Mouse (Mus musculus) megakaryocyte, adult 5-6 weeks (primary cell): ENCODE measurements around the gene Proz. TPM values are rescaled to one million over a fixed set of nuclear protein-coding genes. Genes with fewer than 3 reads are reported as not detected.
A peak's percentile ranks its signal among the peaks of the same experiment; 100 is the strongest.

Experiments
- ATAC-seq: 2 replicates; pipeline ENCODE4 v1.8.0; 2016; ENCODE audit warnings: mild to moderate bottlenecking, inconsistent platforms; ENCODE audit not compliant: poor library complexity, severe bottlenecking
- total RNA-seq, 2 experiments: library from RNA; stranded (forward) in 1 of 2; stranded (reverse) in 1 of 2; fragments of 153-499, 151-499 nt in 1 of 2; fragments of 221-1000, 200-1000 nt in 1 of 2; gene quantifications; 2 replicates each; pipeline versions ENCODE4 v1.2.3 to v1.2.4; 2015 to 2017

Proz gene
- total RNA-seq (2015): 0.07 and 0.20 TPM in 2 replicates
- total RNA-seq (2017): 0.33 TPM in 1 of 2 replicates, not detected in the other

GRCm38 (mm10) chr8:13060441-13061150 is at the start of gene Proz:
Gene Proz, plus strand, starts transcription at chr8:13060914.
- ATAC-seq: no peak

- no peak for ATAC-seq
Measured at GRCm38 (mm10) chr8:13019560-13019959, 41.2 kb upstream of the Proz start.

- peak; percentile 85 for ATAC-seq
Measured at GRCm38 (mm10) chr8:13021830-13022229, 38.9 kb upstream of the Proz start.

GRCm38 (mm10) chr8:13025487-13026224 is 35.1 kb upstream of the Proz start, which contains the start of gene F7:
Gene F7, plus strand, starts transcription at chr8:13026034.
- ATAC-seq: no peak

- peak; percentile 58 for ATAC-seq
Measured at GRCm38 (mm10) chr8:13027615-13028014, 33.1 kb upstream of the Proz start.

GRCm38 (mm10) chr8:13028482-13028881 is 32.2 kb upstream of the Proz start:
- ATAC-seq: peak; percentile 81

- ATAC-seq: peak; percentile 58
Measured at GRCm38 (mm10) chr8:13036346-13036812, 24.3 kb upstream of the Proz start.

GRCm38 (mm10) chr8:13037015-13037414 is 23.7 kb upstream of the Proz start, which contains the start of gene F10:
Gene F10, plus strand, starts transcription at chr8:13037308.
- peak; percentile 74 for ATAC-seq

GRCm38 (mm10) chr8:13037569-13037968 is 23.1 kb upstream of the Proz start:
- no peak for ATAC-seq

- peak; percentile 68 for ATAC-seq
Measured at GRCm38 (mm10) chr8:13039054-13039453, 21.7 kb upstream of the Proz start.

GRCm38 (mm10) chr8:13041459-13041858 is 19.3 kb upstream of the Proz start:
- no peak for ATAC-seq

- no peak for ATAC-seq
Measured at GRCm38 (mm10) chr8:13047652-13048051, 13.1 kb upstream of the Proz start.

GRCm38 (mm10) chr8:13050550-13050949 is 10.2 kb upstream of the Proz start:
- ATAC-seq: no peak

- ATAC-seq: no peak
Measured at GRCm38 (mm10) chr8:13057351-13057750, 3.4 kb upstream of the Proz start.

GRCm38 (mm10) chr8:13063112-13063511 is 2.4 kb downstream of the Proz start:
- ATAC-seq: no peak

- ATAC-seq: no peak
Measured at GRCm38 (mm10) chr8:13073255-13073654, 12.5 kb downstream of the Proz start.

GRCm38 (mm10) chr8:13075044-13075443 is 14.3 kb downstream of the Proz start:
- ATAC-seq: peak; percentile 94

- peak; percentile 22; the same call in 1 of the 2 replicates for ATAC-seq
Measured at GRCm38 (mm10) chr8:13075579-13075978, 14.9 kb downstream of the Proz start.

GRCm38 (mm10) chr8:13077542-13077941 is 16.8 kb downstream of the Proz start:
- ATAC-seq: no peak

- ATAC-seq: peak; percentile 67
Measured at GRCm38 (mm10) chr8:13104691-13105086, 44.0 kb downstream of the Proz start.

- peak; percentile 90 for ATAC-seq
Measured at GRCm38 (mm10) chr8:13105087-13105881, 44.6 kb downstream of the Proz start, which contains the start of the genes Pcid2 and Cul4a. Gene Pcid2, minus strand, starts transcription at chr8:13105459. Gene Cul4a, plus strand, starts transcription at chr8:13105621.
